Mouse (Mus musculus) heart, postnatal 14 days (tissue): ENCODE results near the gene Mta2. TPM values are rescaled to one million over a fixed set of nuclear protein-coding genes. Genes with fewer than 3 reads are reported as not detected.
"Not testable (repeated sequence)": the region's sequence is repeated elsewhere in the genome, so short reads cannot be mapped to it uniquely, and the experiment has no call there.

ENCODE experiments used
- DNase-seq, 2 experiments: peaks; one replicate each; pipeline ENCODE4 v3.0.0; 2021 to 2022
- intact Hi-C: fragments of 180-260 bp; cut with DNase I; formaldehyde crosslinking; loops from one replicate; pipeline ENCODE4 v1.15.1; 2025
- total RNA-seq, 2 experiments: library from RNA; stranded (reverse); gene quantifications; 2 replicates each; pipeline ENCODE4 v1.2.3; 2021

Mta2 gene
- total RNA-seq, 2 experiments from 2014 or later: 42.1 to 44.8 TPM

GRCm38 (mm10) chr19:8965075-8965474, 23.4 kb downstream of the Mta2 start:
- DNase-seq: no peak
- intact Hi-C loops: loop anchor here (5.0 kb wide), 1 partner anchor 123 kb away; no protein-coding TSS in a partner anchor

GRCm38 (mm10) chr19:8965771-8966170, 24.1 kb downstream of the Mta2 start:
- intact Hi-C loops: loop anchor here (5.0 kb wide), 1 partner anchor 123 kb away; no protein-coding TSS in a partner anchor
- peak in 1 of 2 experiments; percentile 26 for DNase-seq

GRCm38 (mm10) chr19:8966198-8966589, 24.5 kb downstream of the Mta2 start:
- intact Hi-C loops: loop anchor here (5.0 kb wide), 1 partner anchor 124 kb away; no protein-coding TSS in a partner anchor
- peak in 1 of 2 experiments; percentile 21 for DNase-seq

- peak; percentile 96 to 98 for DNase-seq
- intact Hi-C loops: loop anchor here (5.0 kb wide), 1 partner anchor 124 kb away; no protein-coding TSS in a partner anchor
These were observed 25.1 kb downstream of the Mta2 start, which contains the start of gene Eef1g for GRCm38 (mm10) chr19:8966590-8967372. TSS of gene Eef1g (plus strand) at chr19:8967041.

- intact Hi-C loops: loop anchor here (5.0 kb wide), 1 partner anchor 125 kb away; no protein-coding TSS in a partner anchor
- no peak for DNase-seq
These were observed 25.7 kb downstream of the Mta2 start for GRCm38 (mm10) chr19:8967373-8967743.

GRCm38 (mm10) chr19:8967893-8968292, 26.2 kb downstream of the Mta2 start:
- intact Hi-C loops: loop anchor here (5.0 kb wide), 1 partner anchor 126 kb away; no protein-coding TSS in a partner anchor
- no peak for DNase-seq

GRCm38 (mm10) chr19:8972491-8972890, 30.8 kb downstream of the Mta2 start:
- not testable (repeated sequence) for DNase-seq

GRCm38 (mm10) chr19:8974638-8975037, 33.0 kb downstream of the Mta2 start:
- intact Hi-C loops: loop anchor here (5.0 kb wide), 1 partner anchor 117 kb away; no protein-coding TSS in a partner anchor
- DNase-seq: no peak

More at GRCm38 (mm10) chr19:8972491-8972890, 30.8 kb downstream of the Mta2 start:
- intact Hi-C loops: not testable (repeated sequence)

- intact Hi-C loops: loop anchor here (5.0 kb wide), 1 partner anchor 118 kb away; no protein-coding TSS in a partner anchor
- DNase-seq: no peak
These were observed 33.8 kb downstream of the Mta2 start for GRCm38 (mm10) chr19:8975491-8975890.

GRCm38 (mm10) chr19:8976535-8976934, 34.9 kb downstream of the Mta2 start:
- peak; percentile 65 to 71 for DNase-seq
- intact Hi-C loops: loop anchor here (1.0 to 5.0 kb wide), 3 partner anchors 107 to 134 kb away; no protein-coding TSS in a partner anchor

- intact Hi-C loops: no loop called here
- no peak for DNase-seq
These were observed 39.1 kb downstream of the Mta2 start for GRCm38 (mm10) chr19:8980771-8981170.

GRCm38 (mm10) chr19:8981450-8982168, 39.9 kb downstream of the Mta2 start:
- intact Hi-C loops: no loop called here
- peak in 1 of 2 experiments; percentile 43 for DNase-seq

GRCm38 (mm10) chr19:8982303-8983149, 40.9 kb downstream of the Mta2 start:
- no peak for DNase-seq

GRCm38 (mm10) chr19:8983150-8983650, 41.5 kb downstream of the Mta2 start:
- intact Hi-C loops: no loop called here
- DNase-seq: peak; percentile 28 to 38

More at GRCm38 (mm10) chr19:8982303-8983149, 40.9 kb downstream of the Mta2 start:
- intact Hi-C loops: no loop called here

GRCm38 (mm10) chr19:8984255-8984868, 42.7 kb downstream of the Mta2 start:
- intact Hi-C loops: no loop called here
- DNase-seq: peak; percentile 75 to 79

GRCm38 (mm10) chr19:8985891-8986290, 44.2 kb downstream of the Mta2 start:
- intact Hi-C loops: no loop called here
- DNase-seq: no peak

- peak; percentile 39 to 69 for DNase-seq
- intact Hi-C loops: no loop called here
These were observed 46.1 kb downstream of the Mta2 start for GRCm38 (mm10) chr19:8987816-8988215.

GRCm38 (mm10) chr19:8988346-8989065, 46.8 kb downstream of the Mta2 start:
- DNase-seq: peak in 1 of 2 experiments; percentile 31
- intact Hi-C loops: no loop called here
